Mouse (Mus musculus) liver, adult 2 months (tissue): ENCODE results near the gene Sapcd1.

Experiments
- CTCF ChIP-seq: fragments of 200-500 bp; IDR thresholded peaks from 2 replicates; pipeline ENCODE4 v1.5.1; 2011; ENCODE audit warnings: low read depth, low read length, control low read depth
- POLR2A ChIP-seq: fragments of 200-500 bp; IDR thresholded peaks from 2 replicates; pipeline ENCODE4 v1.6.1; 2011; ENCODE audit warnings: low read length, control low read depth; ENCODE audit not compliant: insufficient read depth; ENCODE audit errors: extremely low read depth

GRCm38 (mm10) chr17:35005158-35005557 lies 22.7 kb downstream of the Sapcd1 start:
- TF ChIP-seq CTCF = no peak
- TF ChIP-seq POLR2A = no peak
